Mouse (Mus musculus): ENCODE results near the gene Hcst. TPM values are rescaled to one million over a fixed set of nuclear protein-coding genes. Genes with fewer than 3 reads are reported as not detected.
A peak's percentile ranks its signal among the peaks of the same experiment; 100 is the strongest.

The Hcst gene
- total and polyA plus RNA-seq, 3 experiments = 11.8 to 11.9 (median 11.8) TPM

- TF ChIP-seq MAZ (IDR thresholded peaks at IDR 0.05; ENCODE audit: low read depth, low read length) (no peak), POLR2A (IDR thresholded peaks at IDR 0.05; ENCODE audit: low read depth, low read length) (no peak; the same call in 1 of the 2 replicates), MAFK (IDR thresholded peaks at IDR 0.05; ENCODE audit: insufficient replicate concordance, low read length) (no peak), ELF1 (IDR thresholded peaks at IDR 0.05; ENCODE audit: low read depth, low read length) (no peak), TBP (conservative IDR thresholded peaks at IDR 0.05; ENCODE audit: low read depth, low read length) (0 out of 2 replicates have a peak, but pooled peaks have one; percentile 32), CHD2 (IDR thresholded peaks at IDR 0.05; ENCODE audit: low read length) (no peak; the same call in 1 of the 2 replicates), NELFE (IDR thresholded peaks at IDR 0.05; ENCODE audit: low read depth, low read length) (no peak), USF2 (conservative IDR thresholded peaks at IDR 0.05; ENCODE audit: low read depth, low read length) (peak; percentile 25)
These were observed 6.9 kb downstream of the Hcst start (continued) for GRCm38 (mm10) chr7:30412735-30413147.

- no peaks in the 10 kb centered on the region for H3K79me2 ChIP-seq (replicated peaks; ENCODE audit: control insufficient read depth, extremely low read depth, insufficient read depth, poor library complexity, severe bottlenecking)
- peaks cover 17 to 55% of the 10 kb centered on the region in 2 experiments for H3K4me1 ChIP-seq (ENCODE audit: control insufficient read depth in 1 of 2, insufficient read depth in 2 of 2)
- DNase-seq (ENCODE audit: extremely low read depth) = no peak
- in situ Hi-C loops (cut with MboI; ENCODE audit: low pct_ligation_motif_present, low pct_unique_long_range_greater_than_20kb, low sequenced_read_pairs) (no loop called here), dilution Hi-C loops (cut with MboI; ENCODE audit: extremely low pct_ligation_motif_present, extremely low pct_unique_long_range_greater_than_20kb, low sequenced_read_pairs) (no loop called here)
- H3K36me3 ChIP-seq (replicated peaks in 1 of 2; ENCODE audit: control insufficient read depth in 1 of 2, insufficient read depth in 1 of 2, low read length in 1 of 2) = no peaks in the 10 kb centered on the region
- H3K9me3 ChIP-seq (replicated peaks; ENCODE audit: low read length) = peaks cover 4% of the 10 kb centered on the region
- no peaks in the 10 kb centered on the region for H3K27me3 ChIP-seq (replicated peaks)
- no peak overlapping the region for H3K27ac ChIP-seq (ENCODE audit: insufficient read depth, low read depth)
- H3K9ac ChIP-seq (ENCODE audit: insufficient read depth, low read depth) = no peak overlapping the region
- no peak overlapping the region for H3K4me2 ChIP-seq (ENCODE audit: insufficient read depth, low read depth, poor library complexity, severe bottlenecking)
- TF ChIP-seq POLR2AphosphoS2 (IDR thresholded peaks at IDR 0.05; ENCODE audit: low read depth, low read length) (no peak), HCFC1 (IDR thresholded peaks at IDR 0.05; ENCODE audit: low read depth, low read length) (no peak), USF2 (conservative IDR thresholded peaks at IDR 0.05; ENCODE audit: low read depth, low read length) (no peak), MYC (IDR thresholded peaks at IDR 0.05; ENCODE audit: low read depth, low read length) (no peak), NRF1 (IDR thresholded peaks at IDR 0.05; ENCODE audit: low read depth, low read length) (no peak), ELF1 (IDR thresholded peaks at IDR 0.05; ENCODE audit: low read depth, low read length) (no peak), TBP (conservative IDR thresholded peaks at IDR 0.05; ENCODE audit: low read depth, low read length) (no peak), ZMIZ1 (IDR thresholded peaks at IDR 0.05; ENCODE audit: low read depth, low read length) (no peak)
- no peak overlapping the region for H3K4me3 ChIP-seq (replicated peaks in 1 of 3; ENCODE audit: low read depth in 2 of 3, low read length in 2 of 3, poor library complexity in 1 of 3)
These were observed 8.6 kb downstream of the Hcst start for GRCm38 (mm10) chr7:30411023-30411422.

GRCm38 (mm10) chr7:30409789-30410188, 9.9 kb downstream of the Hcst start:
- in situ Hi-C loops (cut with MboI; ENCODE audit: low pct_ligation_motif_present, low pct_unique_long_range_greater_than_20kb, low sequenced_read_pairs) (no loop called here), dilution Hi-C loops (cut with MboI; ENCODE audit: extremely low pct_ligation_motif_present, extremely low pct_unique_long_range_greater_than_20kb, low sequenced_read_pairs) (no loop called here)
- Histone ChIP-seq H3K36me3 (replicated peaks in 1 of 2; ENCODE audit: control insufficient read depth in 1 of 2, insufficient read depth in 1 of 2, low read length in 1 of 2) (no peaks in the 10 kb centered on the region), H3K4me2 (ENCODE audit: insufficient read depth, low read depth, poor library complexity, severe bottlenecking) (no peak overlapping the region), H3K79me2 (replicated peaks; ENCODE audit: control insufficient read depth, extremely low read depth, insufficient read depth, poor library complexity, severe bottlenecking) (no peaks in the 10 kb centered on the region), H3K4me3 (replicated peaks in 1 of 3; ENCODE audit: low read depth in 2 of 3, low read length in 2 of 3, poor library complexity in 1 of 3) (no peak overlapping the region), H3K9ac (ENCODE audit: insufficient read depth, low read depth) (no peak overlapping the region), H3K4me1 (ENCODE audit: control insufficient read depth in 1 of 2, insufficient read depth in 2 of 2) (peaks cover 17 to 50% of the 10 kb centered on the region in 2 experiments), H3K27me3 (replicated peaks) (no peaks in the 10 kb centered on the region), H3K27ac (ENCODE audit: insufficient read depth, low read depth) (no peak overlapping the region), H3K9me3 (replicated peaks; ENCODE audit: low read length) (peaks cover 2% of the 10 kb centered on the region)
- TF ChIP-seq MYC (IDR thresholded peaks at IDR 0.05; ENCODE audit: low read depth, low read length) (no peak), POLR2AphosphoS2 (IDR thresholded peaks at IDR 0.05; ENCODE audit: low read depth, low read length) (no peak), CHD2 (IDR thresholded peaks at IDR 0.05; ENCODE audit: low read length) (no peak), ZC3H11A (IDR thresholded peaks at IDR 0.05; ENCODE audit: low read depth, low read length) (no peak), HCFC1 (IDR thresholded peaks at IDR 0.05; ENCODE audit: low read depth, low read length) (no peak), MEF2A (IDR thresholded peaks at IDR 0.05; ENCODE audit: borderline replicate concordance, low read depth, low read length) (no peak), SIN3A (IDR thresholded peaks at IDR 0.05; ENCODE audit: low read length) (no peak), IRF4 (IDR thresholded peaks at IDR 0.05; ENCODE audit: low read depth, low read length) (no peak), PAX5 (IDR thresholded peaks at IDR 0.05; ENCODE audit: low read length) (no peak), UBTF (IDR thresholded peaks at IDR 0.05; ENCODE audit: low read depth, low read length) (no peak), BHLHE40 (IDR thresholded peaks at IDR 0.05; ENCODE audit: low read depth, low read length) (no peak)
- DNase-seq (ENCODE audit: extremely low read depth) = no peak
